Mouse (Mus musculus): Measurements from ENCODE around the gene Ppp1r12a.

- TF ChIP-seq MAFK (IDR thresholded peaks at IDR 0.05; ENCODE audit: insufficient read depth, low read depth, low read length) (no peak), HCFC1 (IDR thresholded peaks at IDR 0.05; ENCODE audit: borderline replicate concordance, insufficient read depth, low read length) (no peak)
Measured at GRCm38 (mm10) chr10:108184763-108185162, 22.8 kb downstream of the Ppp1r12a start.
